Mouse (Mus musculus) cortical plate, adult 2 months (tissue): Measurements from ENCODE around the gene Tmem231.

Experiments
- CTCF ChIP-seq: fragments of 200-500 bp; IDR thresholded peaks from 2 replicates; pipeline ENCODE4 v1.5.1; 2011; ENCODE audit warnings: mild to moderate bottlenecking, control low read depth, low read length; ENCODE audit not compliant: insufficient read depth; ENCODE audit errors: extremely low read depth
- POLR2A ChIP-seq: fragments of 200-500 bp; IDR thresholded peaks from 2 replicates; pipeline ENCODE4 v1.6.1; 2011; ENCODE audit warnings: mild to moderate bottlenecking, low read length, control low read depth; ENCODE audit not compliant: insufficient read depth; ENCODE audit errors: extremely low read depth

DNA sequence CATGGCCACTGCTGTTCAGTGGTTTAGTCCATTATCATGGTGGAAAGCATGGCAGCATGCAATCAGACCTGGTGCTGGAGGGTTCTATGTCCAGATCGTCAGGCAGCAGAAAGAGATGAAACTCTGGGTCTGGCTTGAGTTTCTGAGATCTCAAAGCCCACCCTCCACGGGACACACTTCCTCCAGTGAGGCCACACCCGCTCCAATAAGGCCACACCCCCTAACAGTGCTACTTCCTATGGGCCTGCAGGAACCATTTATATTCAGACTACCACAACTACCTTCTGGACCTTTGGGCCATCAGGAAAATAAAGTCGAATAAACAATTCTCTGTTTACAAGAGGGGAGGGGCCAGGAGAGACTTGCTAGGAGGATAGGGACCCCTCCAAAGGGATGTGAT is 12.7 kb downstream of the Tmem231 start:
- TF ChIP-seq CTCF: no peak
- TF ChIP-seq POLR2A: no peak
